Mouse (Mus musculus): ENCODE results near the gene Zfp39.

The Zfp39 gene

GRCm38 (mm10) chr11:58903511-58904409 lies at the start of gene Zfp39:
Zfp39 (minus strand) TSS chr11:58904225.
- peak; percentile 99 for ATAC-seq (ENCODE audit: low TSS enrichment)

- no peak for ATAC-seq (ENCODE audit: low TSS enrichment)
These were observed 49.5 kb upstream of the Zfp39 start for GRCm38 (mm10) chr11:58953351-58954169.

- no peak for ATAC-seq (ENCODE audit: low TSS enrichment)
These were observed 47.2 kb upstream of the Zfp39 start for GRCm38 (mm10) chr11:58951210-58951609.

- peak; percentile 36; the same call in 1 of the 2 replicates for ATAC-seq (ENCODE audit: low TSS enrichment)
These were observed 45.7 kb upstream of the Zfp39 start for GRCm38 (mm10) chr11:58949480-58950431.

GRCm38 (mm10) chr11:58948542-58949479 lies 44.8 kb upstream of the Zfp39 start, which contains the start of gene Hist3h2ba:
Hist3h2ba (plus strand) TSS chr11:58948920.
- peak; percentile 81 for ATAC-seq (ENCODE audit: low TSS enrichment)

- peak; percentile 49 for ATAC-seq (ENCODE audit: low TSS enrichment)
These were observed 43.9 kb upstream of the Zfp39 start for GRCm38 (mm10) chr11:58947798-58948528.

GRCm38 (mm10) chr11:58947306-58947705 lies 43.3 kb upstream of the Zfp39 start:
- no peak for ATAC-seq (ENCODE audit: low TSS enrichment)

GRCm38 (mm10) chr11:58944136-58944535 lies 40.1 kb upstream of the Zfp39 start:
- ATAC-seq (ENCODE audit: low TSS enrichment) = no peak

- peak; percentile 5; the same call in 1 of the 2 replicates for ATAC-seq (ENCODE audit: low TSS enrichment)
These were observed 35.0 kb upstream of the Zfp39 start for GRCm38 (mm10) chr11:58939088-58939439.

- ATAC-seq (ENCODE audit: low TSS enrichment) = peak; percentile 93
These were observed 34.5 kb upstream of the Zfp39 start, which contains the start of gene Rnf187 for GRCm38 (mm10) chr11:58938322-58939087. Rnf187 (minus strand) TSS chr11:58938916.

- ATAC-seq (ENCODE audit: low TSS enrichment) = no peak
These were observed 33.9 kb upstream of the Zfp39 start for GRCm38 (mm10) chr11:58937909-58938308.

- peak; percentile 24; the same call in 1 of the 2 replicates for ATAC-seq (ENCODE audit: low TSS enrichment)
These were observed 27.6 kb upstream of the Zfp39 start for GRCm38 (mm10) chr11:58931576-58931975.

GRCm38 (mm10) chr11:58930254-58930653 lies 26.2 kb upstream of the Zfp39 start:
- ATAC-seq (ENCODE audit: low TSS enrichment) = no peak

- ATAC-seq (ENCODE audit: low TSS enrichment) = no peak
These were observed 25.6 kb upstream of the Zfp39 start for GRCm38 (mm10) chr11:58929641-58930040.

GRCm38 (mm10) chr11:58929055-58929454 lies 25.0 kb upstream of the Zfp39 start:
- no peak for ATAC-seq (ENCODE audit: low TSS enrichment)

GRCm38 (mm10) chr11:58927790-58928651 lies 24.0 kb upstream of the Zfp39 start:
- ATAC-seq (ENCODE audit: low TSS enrichment) = peak; percentile 57

GRCm38 (mm10) chr11:58927053-58927452 lies 23.0 kb upstream of the Zfp39 start:
- ATAC-seq (ENCODE audit: low TSS enrichment) = no peak

GRCm38 (mm10) chr11:58926651-58927050 lies 22.6 kb upstream of the Zfp39 start:
- no peak for ATAC-seq (ENCODE audit: low TSS enrichment)
